Mouse (Mus musculus): Measurements from ENCODE around the gene Hfe.
"Not testable (repeated sequence)": the region's sequence is repeated elsewhere in the genome, so short reads cannot be mapped to it uniquely, and the experiment has no call there.

Hfe gene

GRCm38 (mm10) chr13:23709714-23710373 is 810 bp downstream of the Hfe start:
- DNase-seq, result no peak

- DNase-seq, result no peak
Observed at GRCm38 (mm10) chr13:23708654-23709053, 2.0 kb downstream of the Hfe start.

DNA sequence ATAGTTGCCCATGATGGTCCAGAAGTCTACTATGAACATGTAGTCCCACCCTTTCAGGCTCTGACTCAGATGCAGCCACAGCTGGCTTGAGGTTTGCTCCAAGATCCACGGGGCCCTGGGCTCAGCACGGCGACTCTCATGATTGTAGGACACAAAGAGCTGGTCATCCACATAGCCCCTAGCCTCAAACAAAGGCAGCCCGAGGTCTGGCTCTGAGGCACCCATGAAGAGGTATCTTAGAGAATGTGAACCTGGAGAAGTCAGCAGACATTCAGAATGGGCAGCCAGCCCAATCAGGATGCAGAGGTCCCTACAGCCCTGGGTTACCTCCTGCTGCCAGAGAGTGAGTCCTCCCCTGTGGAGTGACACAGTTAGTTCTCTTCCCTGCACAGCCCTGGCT is 2.6 kb downstream of the Hfe start:
- no peak for DNase-seq

DNA sequence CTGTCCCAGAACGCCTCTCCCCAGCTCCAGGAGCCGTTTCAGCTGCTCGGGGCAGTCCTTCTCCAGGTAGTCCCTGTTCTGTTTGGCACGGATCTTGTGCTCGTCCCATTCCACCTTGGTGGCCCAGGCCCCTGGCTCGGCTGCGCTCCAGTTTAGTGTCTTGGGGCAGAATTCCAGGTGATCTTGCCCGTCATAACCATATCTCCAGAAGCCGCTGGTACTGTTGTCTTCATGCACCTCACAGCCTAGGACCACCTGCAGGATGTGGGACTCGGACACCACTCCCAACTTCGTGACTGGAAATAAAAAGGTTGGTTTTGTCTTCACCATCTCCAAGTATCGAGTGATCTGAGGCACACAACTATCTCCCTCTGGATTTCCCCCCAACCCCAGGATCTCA is 3.9 kb downstream of the Hfe start:
- no peak for DNase-seq

DNA sequence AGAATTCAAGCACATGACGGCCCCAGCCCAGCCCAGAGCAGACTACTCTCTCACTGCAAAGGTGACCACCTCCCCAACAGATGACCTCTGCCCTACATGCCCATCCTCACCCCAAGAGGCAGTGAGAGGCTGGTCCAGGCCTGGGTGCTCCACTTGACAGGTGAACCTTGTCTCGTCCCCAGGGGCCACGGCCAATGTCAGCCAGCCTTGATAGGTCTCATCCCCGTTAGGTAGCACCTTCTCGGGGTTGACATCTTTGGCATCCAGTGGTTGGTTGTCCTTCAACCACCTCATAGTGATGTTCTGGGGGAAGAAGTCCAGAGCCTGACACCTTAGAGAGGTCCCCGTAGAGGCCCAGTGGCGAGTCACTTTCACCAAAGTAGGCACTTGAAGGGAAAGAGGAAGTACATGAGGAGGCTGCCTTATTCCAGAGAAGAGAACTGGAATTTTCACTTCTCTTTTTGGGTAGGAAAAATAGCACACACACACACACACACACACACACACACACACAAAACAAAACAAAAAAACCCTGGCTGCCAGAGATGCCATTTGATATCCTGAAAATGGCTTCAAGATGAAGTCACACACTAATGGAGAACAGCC is 4.8 kb downstream of the Hfe start:
- DNase-seq, result no peak

DNA sequence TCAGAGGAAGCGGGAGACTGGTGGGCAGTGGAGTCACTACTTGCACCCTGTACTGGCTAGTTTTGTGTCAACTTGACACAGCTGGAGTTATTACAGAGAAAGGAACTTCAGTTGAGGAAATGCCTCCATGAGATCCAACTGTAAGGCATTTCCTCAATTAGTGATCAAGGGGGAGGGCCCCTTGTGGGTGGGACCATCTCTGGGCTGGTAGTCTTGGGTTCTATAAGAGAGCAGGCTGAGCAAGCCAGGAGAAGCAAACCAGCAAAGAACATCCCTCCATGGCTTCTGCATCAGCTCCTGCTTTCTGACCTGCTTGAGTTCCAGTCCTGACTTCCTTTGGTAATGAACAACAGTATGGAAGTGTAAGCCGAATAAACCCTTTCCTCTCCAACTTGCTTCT is 7.9 kb downstream of the Hfe start:
- DNase-seq, result not testable (repeated sequence)

DNA sequence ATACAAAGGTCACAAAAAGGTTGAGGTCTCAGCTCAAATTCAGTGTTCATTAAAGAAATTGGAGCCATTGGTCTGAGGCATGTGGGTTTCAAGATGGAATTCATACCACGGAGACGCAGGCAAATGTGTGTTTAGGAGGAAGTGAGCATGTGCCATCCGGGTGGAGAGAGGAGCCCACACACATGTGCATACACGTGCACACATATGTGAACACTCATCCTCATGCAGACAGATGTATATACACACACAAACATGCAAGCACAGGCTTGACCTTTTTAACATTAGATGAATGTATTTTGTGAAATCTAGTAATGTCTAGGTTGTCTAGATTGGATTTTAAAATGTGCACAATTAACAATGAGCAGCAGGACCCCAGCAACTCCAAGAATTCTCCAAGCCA is 8.4 kb downstream of the Hfe start:
- no peak for DNase-seq

DNA sequence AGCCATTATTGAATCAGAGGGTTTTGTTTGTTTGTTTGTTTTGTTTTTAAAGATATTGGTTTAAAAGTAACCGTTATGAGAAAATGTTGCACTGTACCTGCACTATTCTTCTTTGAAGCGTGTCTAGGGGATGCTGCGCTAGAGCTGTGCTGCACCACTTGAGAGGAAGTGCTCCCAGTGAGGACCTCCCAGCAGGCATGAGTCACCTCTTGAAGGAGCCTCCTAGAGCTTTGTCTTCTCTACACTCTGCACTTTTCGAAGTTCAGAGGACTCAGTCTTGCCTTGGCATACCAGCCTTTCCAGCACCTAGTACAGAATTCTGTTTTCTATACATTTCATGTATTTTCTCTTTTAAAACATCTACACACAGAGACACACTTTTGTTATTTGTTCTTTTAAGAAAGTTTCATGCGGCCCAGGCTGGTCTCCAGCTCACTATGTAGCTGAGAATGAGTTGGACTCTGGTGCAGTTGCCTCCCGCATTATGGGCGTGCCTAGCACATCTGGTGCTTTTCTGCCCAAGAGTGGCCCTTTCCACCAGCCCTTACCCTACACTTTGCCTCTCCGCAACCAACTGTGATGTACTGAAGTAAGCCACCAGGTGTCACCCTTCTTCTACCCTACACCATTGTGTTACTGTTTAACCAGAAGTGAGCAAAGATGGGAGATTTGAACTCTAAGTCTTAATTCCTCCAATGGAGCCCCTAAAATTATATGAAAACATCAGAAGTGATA is 9.7 kb downstream of the Hfe start:
- DNase-seq, result peak; percentile 54 to 65

- DNase-seq, result no peak
Observed at GRCm38 (mm10) chr13:23699767-23700166, 10.9 kb downstream of the Hfe start.

- DNase-seq, result no peak
Observed at GRCm38 (mm10) chr13:23698996-23699395, 11.7 kb downstream of the Hfe start.

DNA sequence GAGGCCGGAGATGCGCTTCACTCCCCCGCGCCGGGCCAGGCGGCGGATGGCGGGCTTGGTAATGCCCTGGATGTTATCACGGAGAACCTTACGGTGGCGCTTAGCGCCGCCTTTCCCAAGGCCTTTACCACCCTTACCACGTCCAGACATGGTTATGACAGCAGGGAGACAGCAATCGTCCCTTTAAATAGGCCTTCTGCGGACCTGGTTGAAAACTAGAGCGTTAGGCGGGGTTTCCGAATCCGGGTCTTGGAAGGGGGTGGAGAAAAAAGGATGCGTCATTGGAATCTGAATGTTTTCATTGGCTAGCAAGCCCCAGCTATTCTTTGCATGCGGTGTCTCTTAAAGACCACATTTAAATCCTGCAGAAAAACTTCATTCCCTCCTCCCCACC is 12.4 kb downstream of the Hfe start, which contains the start of gene Hist1h4c:
Hist1h4c (minus strand) TSS at position 155 of the 394 bp plus-strand sequence.
- DNase-seq, result peak; percentile 95 to 98

- DNase-seq, result peak in 1 of 2 experiments; percentile 61
Observed at GRCm38 (mm10) chr13:23697491-23698299, 13.0 kb downstream of the Hfe start.

DNA sequence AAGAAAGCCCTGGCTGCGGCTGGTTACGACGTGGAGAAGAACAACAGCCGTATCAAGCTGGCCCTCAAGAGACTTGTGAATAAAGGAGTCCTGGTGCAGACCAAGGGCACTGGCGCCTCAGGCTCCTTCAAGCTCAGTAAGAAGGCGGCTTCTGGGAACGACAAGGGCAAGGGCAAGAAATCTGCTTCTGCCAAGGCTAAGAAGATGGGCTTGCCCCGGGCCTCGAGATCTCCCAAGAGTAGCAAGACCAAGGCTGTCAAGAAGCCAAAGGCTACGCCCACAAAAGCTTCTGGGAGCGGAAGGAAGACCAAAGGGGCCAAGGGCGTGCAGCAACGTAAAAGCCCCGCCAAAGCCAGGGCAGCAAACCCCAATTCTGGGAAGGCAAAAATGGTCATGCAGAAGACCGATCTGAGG is 14.6 kb downstream of the Hfe start:
- no peak for DNase-seq

DNA sequence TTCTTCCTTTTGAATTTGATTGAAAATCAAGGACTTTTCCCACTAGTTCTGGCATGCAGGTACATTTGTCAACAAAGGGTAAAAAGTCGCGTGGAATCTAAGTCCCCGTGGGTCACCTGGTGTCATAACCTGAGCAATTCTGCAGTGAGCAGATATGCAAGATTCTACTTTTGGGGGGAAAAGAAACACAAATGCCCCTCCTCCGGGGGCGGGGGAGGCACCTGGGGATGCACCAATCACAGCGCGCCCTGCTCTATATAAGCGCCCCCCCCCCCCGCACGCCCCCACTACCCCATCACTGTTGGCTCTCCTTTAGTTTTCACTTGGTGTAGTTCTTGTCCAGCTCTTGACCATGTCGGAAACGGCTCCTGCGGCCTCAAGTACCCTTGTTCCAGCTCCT is 15.1 kb downstream of the Hfe start, which contains the start of gene Hist1h1t:
Hist1h1t (plus strand) TSS at position 301 of the 400 bp plus-strand sequence.
- no peak for DNase-seq

GRCm38 (mm10) chr13:23694956-23695355 is 15.7 kb downstream of the Hfe start:
- DNase-seq, result no peak

- no peak for DNase-seq
Observed at GRCm38 (mm10) chr13:23693856-23694440, 16.7 kb downstream of the Hfe start.

- DNase-seq, result no peak
Observed at GRCm38 (mm10) chr13:23689459-23689858, 21.2 kb downstream of the Hfe start.

GRCm38 (mm10) chr13:23688956-23689355 is 21.7 kb downstream of the Hfe start:
- DNase-seq, result no peak

DNA sequence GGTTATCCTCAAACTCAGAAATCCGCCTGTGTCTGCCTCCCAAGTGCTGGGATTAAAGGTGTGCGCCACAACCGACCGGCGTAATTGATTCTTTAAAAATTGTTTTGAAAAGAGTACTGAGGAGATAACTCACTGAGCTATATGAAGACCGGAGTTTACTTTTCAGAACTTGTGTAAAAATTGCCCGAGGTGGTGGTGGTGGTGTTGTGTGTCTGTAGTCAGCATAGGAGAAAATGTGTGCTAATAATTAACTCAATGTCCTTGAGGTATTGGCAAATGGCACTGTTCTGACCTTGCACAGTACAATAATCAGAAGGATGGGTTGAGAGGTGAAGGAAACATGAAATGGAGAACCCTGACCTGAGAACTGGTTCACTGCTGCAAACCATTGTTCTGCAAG is 22.7 kb downstream of the Hfe start:
- DNase-seq, result no peak

- no peak for DNase-seq
Observed at GRCm38 (mm10) chr13:23687181-23687580, 23.5 kb downstream of the Hfe start.

- no peak for DNase-seq
Observed at GRCm38 (mm10) chr13:23685966-23686365, 24.7 kb downstream of the Hfe start.

- peak in 1 of 2 experiments; percentile 24 for DNase-seq
Observed at GRCm38 (mm10) chr13:23685121-23685861, 25.4 kb downstream of the Hfe start.
